Mouse (Mus musculus) thymus, postnatal 0 days (tissue): ENCODE data around the gene Cbarp. TPM values are rescaled to one million over a fixed set of nuclear protein-coding genes. Genes with fewer than 3 reads are reported as not detected.
"Not testable (repeated sequence)": the region's sequence is repeated elsewhere in the genome, so short reads cannot be mapped to it uniquely, and the experiment has no call there.

Source experiments
- DNase-seq: peaks from one replicate; pipeline ENCODE4 v3.0.0-alpha.2; 2015; ENCODE audit warnings: low spot score
- polyA plus RNA-seq: library from polyadenylated mRNA; unstranded; fragments of >200 nt; fragmentation: Nextera tagmentation; extraction: Ambion mirVana; gene quantifications from 2 replicates; pipeline ENCODE4 v1.2.1, GENCODE M21; 2015

Gene Cbarp
- polyA plus RNA-seq, 1 experiment from 2014 or later: 4.3 TPM

DNA sequence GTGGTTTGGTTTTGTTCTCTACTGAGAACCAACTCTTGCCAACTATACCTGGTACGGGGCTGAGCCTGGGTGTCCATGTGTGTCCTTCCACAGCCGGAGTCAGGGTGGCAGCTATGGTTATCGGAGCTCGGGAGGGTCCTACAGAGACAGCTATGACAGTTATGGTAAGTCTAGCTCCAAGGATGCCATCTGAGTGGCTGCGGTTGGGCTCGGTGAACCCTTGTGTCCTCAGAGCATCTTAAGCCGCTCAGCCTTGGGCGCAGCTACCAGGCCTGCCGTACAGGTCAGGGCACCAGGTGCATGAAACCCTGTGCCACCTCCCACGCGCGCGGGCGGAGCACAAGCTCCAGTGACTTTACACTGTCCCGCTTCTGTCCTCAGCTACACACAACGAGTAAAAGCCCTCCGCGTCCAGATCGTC, 30.0 kb upstream of the Cbarp start:
- DNase-seq: no peak

GRCm38 (mm10) chr10:80170052-80170451, 29.4 kb upstream of the Cbarp start:
- DNase-seq: no peak

DNA sequence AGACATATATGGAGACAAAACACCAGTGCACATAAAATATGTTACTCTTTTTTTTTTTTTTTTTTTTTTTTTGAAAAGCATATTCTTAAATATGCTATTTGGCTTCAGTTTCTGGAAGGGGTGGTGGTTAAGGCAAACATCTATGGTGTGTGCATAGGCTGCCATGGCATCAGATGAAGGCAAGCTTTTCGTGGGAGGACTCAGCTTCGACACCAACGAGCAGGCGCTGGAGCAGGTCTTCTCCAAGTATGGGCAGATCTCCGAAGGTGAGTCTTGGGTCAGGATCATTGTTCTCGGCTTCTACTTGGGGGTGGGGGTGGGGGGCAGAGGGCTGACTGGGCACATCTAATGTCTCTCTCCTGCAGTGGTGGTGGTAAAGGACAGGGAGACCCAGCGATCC, 29.0 kb upstream of the Cbarp start:
- DNase-seq: no peak

DNA sequence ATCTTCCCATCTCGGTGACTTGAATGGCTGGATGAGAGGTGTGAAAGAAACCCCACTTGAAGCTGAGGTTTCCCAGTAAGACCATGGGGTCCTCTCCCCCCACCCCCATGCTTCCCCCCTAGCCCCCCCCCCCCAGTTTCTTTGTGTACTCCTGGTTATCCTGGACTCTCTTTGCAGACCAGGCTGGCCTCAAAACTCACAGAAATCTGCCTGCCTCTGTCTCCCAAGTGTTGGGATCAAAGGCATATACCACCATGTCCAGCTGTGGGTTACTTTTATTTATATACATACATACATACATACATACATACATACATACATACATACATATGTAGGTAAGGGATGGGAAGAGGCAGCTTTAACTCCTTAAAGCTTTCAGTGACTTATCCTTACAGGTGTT, 28.4 kb upstream of the Cbarp start:
- DNase-seq: no peak

DNA sequence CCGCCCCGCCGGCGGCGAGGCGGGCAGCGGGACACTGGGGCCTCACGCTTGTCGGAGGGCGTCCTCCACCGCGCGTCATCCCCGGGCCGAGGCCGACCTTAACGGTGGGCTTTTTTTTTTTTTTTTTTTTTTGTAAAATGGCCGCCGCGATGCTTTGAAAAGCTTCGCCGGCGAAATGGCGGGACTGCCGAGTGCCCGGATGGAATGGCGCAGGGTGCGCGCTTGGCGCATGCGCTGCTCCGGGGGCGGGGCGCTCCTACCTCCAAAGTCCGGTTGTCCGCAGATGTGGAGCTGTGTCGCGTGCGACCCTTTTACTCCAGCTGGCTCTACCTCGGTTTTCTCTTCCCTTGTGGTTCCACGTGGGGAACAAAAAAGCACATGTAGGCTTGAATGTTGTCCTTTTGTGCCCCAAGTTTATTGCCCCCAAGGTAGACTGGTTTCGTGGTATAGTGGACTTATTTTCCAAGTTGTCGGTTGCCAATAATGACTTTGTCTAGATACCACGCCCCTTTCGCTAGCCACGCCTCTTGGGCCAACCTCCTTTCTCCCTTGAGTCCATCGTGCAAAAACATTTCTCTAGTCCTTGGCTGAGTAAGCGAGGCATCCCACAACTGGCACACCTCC, 27.5 kb upstream of the Cbarp start:
- peak; percentile 86 for DNase-seq

GRCm38 (mm10) chr10:80167460-80168037, 26.9 kb upstream of the Cbarp start:
- peak; percentile 99 for DNase-seq

DNA sequence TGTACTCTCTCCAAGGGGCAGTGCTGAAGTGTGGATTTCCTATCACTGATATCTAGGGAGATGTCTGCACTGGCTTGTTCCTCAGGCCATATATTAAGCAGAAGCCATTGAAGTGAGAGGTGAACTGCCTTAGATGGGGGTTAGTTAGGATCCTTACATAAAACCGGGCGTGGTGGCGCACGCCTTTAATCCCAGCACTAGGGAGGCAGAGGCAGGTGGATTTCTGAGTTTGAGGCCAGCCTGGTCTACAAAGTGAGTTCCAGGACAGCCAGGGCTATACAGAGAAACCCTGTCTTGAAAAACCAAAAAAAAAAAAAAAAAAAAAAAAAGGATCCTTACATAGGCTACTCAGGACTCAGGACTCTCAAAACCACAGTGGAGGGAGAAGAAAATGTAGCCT, 25.5 kb upstream of the Cbarp start:
- not testable (repeated sequence) for DNase-seq

DNA sequence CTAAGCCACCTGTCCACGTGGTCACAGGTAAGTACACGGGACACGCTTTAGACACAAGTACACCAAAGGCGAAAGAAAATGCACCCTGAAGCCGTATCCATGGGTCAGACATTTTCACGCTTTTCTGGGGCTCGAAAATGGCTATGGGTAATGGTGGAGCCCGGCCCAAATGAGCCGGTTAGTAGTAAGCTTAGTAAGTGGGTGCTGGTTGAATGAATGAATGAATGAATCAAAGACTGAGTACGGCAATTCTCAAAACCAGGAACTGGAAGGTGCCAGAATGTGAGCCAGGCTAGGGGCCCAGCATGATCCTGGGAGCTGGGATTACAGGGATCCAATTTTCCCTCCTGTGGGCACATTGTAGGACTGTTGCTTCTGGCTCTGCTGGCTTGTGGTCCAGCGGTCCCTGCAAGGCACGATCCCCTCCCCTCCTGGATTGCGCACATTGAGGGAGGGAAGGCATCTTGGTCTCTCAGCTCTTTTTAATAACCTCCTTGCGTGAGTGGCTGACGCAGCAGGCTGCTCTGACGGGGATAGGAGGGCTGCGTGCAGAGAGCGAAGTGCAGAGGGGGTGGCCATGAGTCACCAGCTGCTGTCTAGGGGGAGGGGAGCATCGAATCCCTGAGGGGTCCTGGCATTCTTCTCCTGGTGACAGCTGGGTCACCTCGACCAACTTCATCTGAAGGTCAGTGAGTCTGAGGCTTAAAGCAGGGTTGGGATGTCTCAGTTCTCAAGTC, 24.9 kb upstream of the Cbarp start, which contains the start of gene Cirbp:
Gene Cirbp (plus strand): TSS at position 594 of the 737 bp plus-strand sequence.
- no peak for DNase-seq

GRCm38 (mm10) chr10:80164998-80165344, 24.3 kb upstream of the Cbarp start:
- peak; percentile 85 for DNase-seq

DNA sequence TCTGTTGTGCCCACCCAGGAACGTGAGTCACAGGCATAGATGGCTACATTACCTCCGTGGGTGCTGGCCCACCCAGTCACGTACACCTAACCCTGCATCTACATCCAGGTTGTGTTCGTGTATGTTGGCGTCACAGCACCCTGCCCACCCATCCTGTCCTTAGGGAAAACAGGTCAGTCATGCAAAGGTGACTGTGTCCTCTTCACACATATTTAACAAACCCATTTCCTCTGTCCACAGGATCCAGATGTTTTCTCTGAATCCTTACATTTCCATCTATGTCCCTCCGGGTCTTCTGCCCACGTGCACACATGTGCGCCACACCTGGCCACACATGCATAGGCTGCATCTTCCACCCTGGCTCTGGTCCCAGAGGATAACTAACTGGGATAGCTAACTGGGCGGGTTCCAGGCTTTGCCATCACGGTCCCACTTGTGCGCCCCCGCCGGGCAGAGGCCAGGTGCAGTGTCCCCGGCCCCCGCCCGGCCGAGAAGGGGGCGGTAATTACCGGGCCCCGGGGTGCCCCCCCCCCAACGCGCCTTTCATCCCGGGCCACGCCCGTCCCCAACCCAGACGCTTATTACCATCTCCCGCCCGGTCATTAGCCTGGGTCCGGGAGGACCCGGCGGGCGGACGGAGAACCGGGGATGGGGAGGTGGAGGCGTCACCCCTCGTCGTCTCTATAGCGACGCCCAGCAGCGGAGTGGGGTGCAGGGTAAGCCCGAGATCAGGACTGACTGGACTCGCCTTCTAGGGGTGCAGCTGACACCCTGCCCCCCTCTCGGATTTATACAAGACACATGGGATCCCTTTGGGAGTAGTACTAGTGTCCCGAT, 23.7 kb upstream of the Cbarp start:
- no peak for DNase-seq

GRCm38 (mm10) chr10:80163721-80164120, 23.1 kb upstream of the Cbarp start:
- DNase-seq: no peak

DNA sequence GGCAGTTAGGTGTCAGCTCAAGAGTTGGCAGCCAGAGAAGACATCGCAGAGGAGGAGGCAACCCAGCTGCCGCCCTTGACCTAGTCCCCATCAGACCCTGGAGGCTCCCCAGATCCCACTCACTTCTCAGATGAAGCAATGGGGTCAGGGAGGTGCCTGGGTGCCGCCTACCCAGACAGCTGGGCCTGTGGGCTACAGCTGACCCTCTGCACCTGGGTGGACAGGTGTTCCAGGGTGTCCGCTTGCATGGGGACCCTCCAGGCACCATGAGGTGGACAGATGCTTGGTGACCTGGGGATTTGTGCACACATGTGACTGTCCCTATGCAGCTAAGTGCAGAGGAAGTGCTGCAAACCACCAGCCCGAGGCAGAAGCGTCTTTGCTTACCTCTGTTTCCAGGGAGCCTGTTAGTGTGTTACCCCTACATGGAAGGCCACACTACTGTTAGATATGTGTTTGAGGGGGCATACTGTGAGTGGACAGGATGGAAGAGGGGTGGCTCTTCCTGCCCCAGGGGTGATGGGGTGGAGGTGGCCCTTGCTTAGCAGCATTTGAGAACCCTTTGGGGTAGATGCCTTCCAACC, 22.2 kb upstream of the Cbarp start:
- peak; percentile 46 for DNase-seq

- no peak for DNase-seq
Observed at GRCm38 (mm10) chr10:80162243-80162608, 21.6 kb upstream of the Cbarp start.

- DNase-seq: peak; percentile 72
Observed at GRCm38 (mm10) chr10:80161522-80162242, 21.0 kb upstream of the Cbarp start.

DNA sequence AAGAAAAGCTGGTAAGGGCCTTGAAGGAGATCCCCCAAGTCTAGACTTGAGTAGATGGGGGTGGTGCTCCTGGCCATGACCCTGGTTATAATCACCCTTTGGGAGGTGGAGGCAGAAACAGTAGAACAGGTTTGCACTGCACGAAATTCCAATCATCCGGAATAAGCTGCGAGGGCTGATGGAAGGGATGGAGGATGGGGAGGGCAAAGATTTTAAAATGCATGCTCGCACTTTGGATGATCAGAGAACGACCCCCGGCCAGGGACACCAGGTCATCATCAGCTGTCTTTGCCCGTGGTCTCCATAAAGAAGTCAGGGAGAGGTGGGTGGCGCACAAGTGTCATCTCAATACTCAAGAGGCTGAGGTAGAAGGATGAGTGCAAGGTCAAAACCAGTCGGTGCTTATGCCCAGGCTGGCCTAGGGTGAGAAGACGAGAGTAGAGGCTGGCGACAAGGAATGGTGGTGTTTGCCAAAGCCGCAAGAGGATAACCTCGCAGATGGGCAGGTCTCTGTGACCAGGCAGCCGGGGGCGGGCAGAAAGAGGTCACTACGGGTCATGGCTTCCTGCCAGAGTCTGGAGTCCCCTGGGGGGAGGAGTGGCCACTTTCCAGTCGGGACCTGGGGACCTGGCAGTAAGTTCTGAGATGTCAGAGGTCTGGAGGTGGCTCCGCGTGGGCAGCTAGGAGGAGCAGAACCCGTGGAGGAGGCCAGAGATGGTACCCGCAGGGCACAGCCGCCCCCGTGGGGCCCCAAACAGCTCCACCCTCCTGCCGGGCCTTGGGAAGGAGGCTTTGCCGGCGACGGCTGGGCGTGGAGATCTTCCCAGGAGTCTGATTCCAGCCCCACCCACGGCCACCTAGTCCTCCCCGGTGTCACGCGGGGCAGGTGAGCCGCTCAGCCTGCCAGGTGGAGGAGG, 20.1 kb upstream of the Cbarp start:
- DNase-seq: peak; percentile 41

GRCm38 (mm10) chr10:80159561-80160454, 19.2 kb upstream of the Cbarp start:
- DNase-seq: peak; percentile 100

DNA sequence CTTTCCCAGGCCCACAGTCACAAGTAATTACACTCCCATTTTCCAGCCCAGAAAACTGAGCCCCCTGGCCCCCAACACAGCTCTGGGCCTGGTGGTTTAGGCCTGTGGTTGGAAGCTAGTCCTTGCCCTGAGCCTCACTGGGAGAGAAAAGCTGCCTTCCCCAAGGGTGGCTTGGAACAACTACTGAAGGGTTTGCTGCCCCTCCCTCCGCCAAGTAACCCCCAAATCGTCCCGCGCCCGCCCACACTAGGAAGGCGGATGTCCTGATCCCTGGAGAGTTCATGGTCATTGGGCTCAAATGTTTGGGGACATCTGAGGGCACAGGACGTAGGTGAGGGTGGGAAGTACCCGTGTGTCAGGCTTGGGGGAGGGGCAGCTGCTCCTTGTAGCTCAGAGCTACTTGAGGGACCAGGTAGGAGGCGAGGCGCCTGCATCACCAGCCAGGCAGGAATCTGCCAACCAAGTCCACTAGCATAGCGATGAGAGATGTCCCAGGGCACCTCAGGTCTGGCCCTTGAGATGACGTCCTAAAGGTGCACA, 18.5 kb upstream of the Cbarp start:
- no peak for DNase-seq

GRCm38 (mm10) chr10:80158307-80158986, 17.8 kb upstream of the Cbarp start:
- DNase-seq: peak; percentile 82
